Mouse (Mus musculus) liver, embryonic 14.5 days (tissue): ENCODE results near the gene Fmo2.

Source experiments
- CTCF ChIP-seq: IDR thresholded peaks from 2 replicates; pipeline ENCODE4 v1.5.1; 2016; ENCODE audit warnings: antibody characterized with exemption, low read depth, control low read depth
- EP300 ChIP-seq: IDR thresholded peaks from 2 replicates; pipeline ENCODE4 v1.6.1; 2016; ENCODE audit warnings: antibody characterized with exemption, low read depth

GRCm38 (mm10) chr1:162859996-162860605, 38.4 kb downstream of the Fmo2 start:
- TF ChIP-seq EP300 (no peak), CTCF (no peak)
